Mouse (Mus musculus) lung, adult 2 months (tissue): ENCODE results near the gene Rassf8. TPM values are rescaled to one million over a fixed set of nuclear protein-coding genes. Genes with fewer than 3 reads are reported as not detected.

Source experiments
- DNase-seq: peaks from one replicate; pipeline ENCODE4 v3.0.0; 2022
- H3K4me1 ChIP-seq: fragments of 200-500 bp; 2 replicates; pipeline ENCODE4 v1.6.1; 2011; ENCODE audit warnings: low read length; ENCODE audit not compliant: control insufficient read depth, insufficient read depth
- H3K4me3 ChIP-seq: fragments of 200-500 bp; replicated peaks from 2 replicates; pipeline ENCODE3; 2011; ENCODE audit warnings: low read depth, mild to moderate bottlenecking, control low read depth, low read length; ENCODE audit errors: extremely low read depth
- CTCF ChIP-seq: fragments of 200-500 bp; IDR thresholded peaks from 2 replicates; pipeline ENCODE4 v1.5.1; 2011; ENCODE audit warnings: mild to moderate bottlenecking, low read length, control low read depth; ENCODE audit not compliant: insufficient read depth
- POLR2A ChIP-seq: fragments of 200-500 bp; IDR thresholded peaks from 2 replicates; pipeline ENCODE4 v1.6.1; 2011; ENCODE audit warnings: low read depth, mild to moderate bottlenecking, control low read depth, low read length, borderline replicate concordance; ENCODE audit errors: extremely low read depth
- WGBS: fragments of 180-500 bp; shearing (Covaris S2); methylation state at CpG from one replicate; pipeline ENCODE4 v1.1.7; 2018; 5-methylcytosine and 5-hydroxymethylcytosine counted together
- polyA plus RNA-seq: library from polyadenylated mRNA; depleted of rRNA; stranded (reverse); fragments of >200 nt; gene quantifications from 2 replicates; pipeline ENCODE4 v1.2.3, GENCODE M21; 2012

Rassf8 gene
- polyA plus RNA-seq, 1 experiment = 34.2 TPM

GRCm38 (mm10) chr6:145830617-145831016 lies 84.1 kb downstream of the Rassf8 start:
- no peak for DNase-seq
- 0 out of 2 replicates have a peak, but pooled peaks cover 2% of the 10 kb centered on the region for H3K4me1 ChIP-seq
- WGBS = 35% methylated on average over 9 of the region's 9 CpGs
- TF ChIP-seq CTCF (no peak), POLR2A (no peak)
- no peak overlapping the region for H3K4me3 ChIP-seq

GRCm38 (mm10) chr6:145832927-145833326 lies 86.4 kb downstream of the Rassf8 start:
- TF ChIP-seq POLR2A (no peak), CTCF (no peak)
- 0 out of 2 replicates have a peak, but pooled peaks cover 2% of the 10 kb centered on the region for H3K4me1 ChIP-seq
- no peak for DNase-seq
- no peak overlapping the region for H3K4me3 ChIP-seq
- 67% methylated on average over 8 of the region's 8 CpGs for WGBS

GRCm38 (mm10) chr6:145835359-145835758 lies 88.8 kb downstream of the Rassf8 start:
- H3K4me3 ChIP-seq = no peak overlapping the region
- WGBS = 43% methylated on average over 6 of the region's 6 CpGs
- TF ChIP-seq POLR2A (no peak), CTCF (no peak)
- 0 out of 2 replicates have a peak, but pooled peaks cover under 1% of the 10 kb centered on the region for H3K4me1 ChIP-seq
- DNase-seq = no peak

GRCm38 (mm10) chr6:145845611-145846010 lies 99.1 kb downstream of the Rassf8 start:
- WGBS = 37% methylated on average over 5 of the region's 5 CpGs
- DNase-seq = no peak
- Histone ChIP-seq H3K4me3 (no peak overlapping the region), H3K4me1 (no peaks in the 10 kb centered on the region)
- TF ChIP-seq POLR2A (no peak), CTCF (no peak)

GRCm38 (mm10) chr6:145846076-145846475 lies 99.5 kb downstream of the Rassf8 start:
- Histone ChIP-seq H3K4me1 (no peaks in the 10 kb centered on the region), H3K4me3 (no peak overlapping the region)
- TF ChIP-seq POLR2A = no peak
- no peak for TF ChIP-seq CTCF
- WGBS = 71% methylated on average over 1 of the region's 1 CpGs
- no peak for DNase-seq

GRCm38 (mm10) chr6:145846948-145847347 lies 100.4 kb downstream of the Rassf8 start:
- TF ChIP-seq CTCF = no peak
- TF ChIP-seq POLR2A = no peak
- H3K4me1 ChIP-seq = no peaks in the 10 kb centered on the region
- no peak overlapping the region for H3K4me3 ChIP-seq
- WGBS = 76% methylated on average over 6 of the region's 6 CpGs
- DNase-seq = no peak

GRCm38 (mm10) chr6:145847661-145848060 lies 101.1 kb downstream of the Rassf8 start:
- H3K4me1 ChIP-seq = no peaks in the 10 kb centered on the region
- 85% methylated on average over 8 of the region's 8 CpGs for WGBS
- DNase-seq = no peak
- H3K4me3 ChIP-seq = no peak overlapping the region
- TF ChIP-seq POLR2A = no peak
- TF ChIP-seq CTCF = no peak

GRCm38 (mm10) chr6:145850789-145851188 lies 104.2 kb downstream of the Rassf8 start:
- 56% methylated on average over 2 of the region's 2 CpGs for WGBS

GRCm38 (mm10) chr6:145851956-145852355 lies 105.4 kb downstream of the Rassf8 start:
- WGBS = 57% methylated on average over 11 of the region's 11 CpGs
- peaks cover 5% of the 10 kb centered on the region for H3K4me1 ChIP-seq
- no peak for TF ChIP-seq CTCF
- TF ChIP-seq POLR2A = no peak

More at GRCm38 (mm10) chr6:145850789-145851188, 104.2 kb downstream of the Rassf8 start:
- DNase-seq = no peak
- TF ChIP-seq CTCF (no peak), POLR2A (no peak)
- H3K4me1 ChIP-seq = peaks cover 2% of the 10 kb centered on the region; the same call in 1 of the 2 replicates
- no peak overlapping the region for H3K4me3 ChIP-seq

GRCm38 (mm10) chr6:145852708-145853107 lies 106.2 kb downstream of the Rassf8 start:
- TF ChIP-seq POLR2A (no peak), CTCF (no peak)
- no peak overlapping the region for H3K4me3 ChIP-seq
- H3K4me1 ChIP-seq = peaks cover 5% of the 10 kb centered on the region
- 91% methylated on average over 7 of the region's 7 CpGs for WGBS
- no peak for DNase-seq

More at GRCm38 (mm10) chr6:145851956-145852355, 105.4 kb downstream of the Rassf8 start:
- no peak overlapping the region for H3K4me3 ChIP-seq
- no peak for DNase-seq
